Comparison of ENCODE assay signal across 8 mouse cellular contexts in the genomic region with DNA sequence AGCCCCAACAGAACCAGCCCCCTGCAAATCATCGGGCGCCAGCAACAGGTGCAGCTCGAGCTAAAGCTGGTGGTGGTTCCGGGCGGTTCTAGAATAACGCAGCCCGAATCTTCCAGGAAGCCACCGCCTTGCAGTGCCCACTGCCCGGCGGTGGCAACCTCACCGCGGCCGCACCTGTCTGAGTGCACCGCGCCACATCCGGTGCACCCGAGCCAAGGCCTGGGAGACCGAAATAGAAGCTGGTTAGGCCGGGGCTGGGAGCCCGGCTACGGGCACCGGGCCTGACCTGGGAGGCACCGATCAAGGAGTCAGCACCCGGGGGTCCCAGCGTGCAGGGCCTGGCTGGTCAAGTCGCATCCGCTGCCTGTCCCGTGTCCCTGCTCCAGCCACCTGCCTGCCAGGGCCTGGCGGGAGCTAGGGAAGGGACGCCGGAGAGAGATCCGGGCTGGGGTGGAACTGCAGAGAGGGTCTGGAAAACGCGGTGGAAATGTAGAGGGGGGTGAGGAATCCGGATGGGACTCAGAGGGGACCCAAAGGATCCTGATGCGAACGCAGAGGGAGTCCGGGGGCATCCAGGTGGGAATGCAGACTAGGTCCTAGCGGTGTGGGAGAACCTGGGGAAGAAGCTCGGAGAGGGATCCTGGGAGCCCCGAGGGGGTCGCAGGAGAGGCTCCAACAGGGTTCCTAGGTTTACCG. TPM values are rescaled to one million over a fixed set of nuclear protein-coding genes. Genes with fewer than 3 reads are reported as not detected.
DNase-seq lines count a peak whose midpoint lies in the region; ATAC-seq and TF ChIP-seq lines count a peak whose summit lies in the region.

No protein-coding gene starts in this region.

- TF ChIP-seq CTCF in heart, adult 2 months (IDR thresholded peaks at IDR 0.05) = no peak
- no peak for TF ChIP-seq CTCF in olfactory bulb, adult 2 months (IDR thresholded peaks at IDR 0.05; ENCODE audit: insufficient read depth, low read depth, low read length)

- intact Hi-C loops in heart, adult 2 months (cut with DNase I) = no loop called here

- no peaks in the 10 kb centered on the region for H3K27me3 ChIP-seq in heart, adult 2 months (ENCODE audit: control insufficient read depth, insufficient read depth, low read length)
- no peaks in the 10 kb centered on the region for H3K27me3 ChIP-seq in lung, embryonic 16.5 days (ENCODE audit: control insufficient read depth, insufficient read depth, low read depth, low read length)

- H3K4me1 ChIP-seq in heart, adult 2 months (ENCODE audit: control insufficient read depth, insufficient read depth, low read length) = peaks cover 4% of the 10 kb centered on the region; the same call in 1 of the 2 replicates
- H3K4me1 ChIP-seq in lung, embryonic 16.5 days (replicated peaks; ENCODE audit: control insufficient read depth, insufficient read depth, low read length) = peaks cover 19% of the 10 kb centered on the region
- peaks cover 41% of the 10 kb centered on the region for H3K4me1 ChIP-seq in olfactory bulb, adult 2 months (ENCODE audit: control insufficient read depth, insufficient read depth, low read length)

- TF ChIP-seq POLR2A in heart, adult 2 months (IDR thresholded peaks at IDR 0.05; ENCODE audit: insufficient read depth, low read depth, low read length) = no peak
- TF ChIP-seq POLR2A in olfactory bulb, adult 2 months (IDR thresholded peaks at IDR 0.05; ENCODE audit: insufficient read depth, low read depth, low read length) = no peak; the same call in 1 of the 2 replicates

- 5% methylated on average over 43 of the region's 43 CpGs for WGBS in heart, adult 2 months
- 1% methylated on average over 42 of the region's 43 CpGs for WGBS in lung, embryonic 16.5 days
- WGBS in olfactory bulb, adult 2 months = under 1% methylated on average over 43 of the region's 43 CpGs

- peak overlapping the region; percentile 93 for H3K4me2 ChIP-seq in lung, embryonic 16.5 days (ENCODE audit: low read depth, low read length)

- peak overlapping the region; percentile 60 for H3K4me3 ChIP-seq in heart, adult 2 months
- peak overlapping the region; percentile 72 for H3K4me3 ChIP-seq in lung, embryonic 16.5 days (ENCODE audit: low read length)
- H3K4me3 ChIP-seq in olfactory bulb, adult 2 months (ENCODE audit: insufficient read depth, low read depth, low read length) = peak overlapping the region; percentile 89

- peak overlapping the region; percentile 83 for H3K27ac ChIP-seq in heart, adult 2 months
- peak overlapping the region; percentile 38; the same call in 1 of the 2 replicates for H3K27ac ChIP-seq in lung, embryonic 16.5 days (ENCODE audit: low read length)
- H3K27ac ChIP-seq in olfactory bulb, adult 2 months (ENCODE audit: insufficient read depth, low read depth, low read length) = peak overlapping the region; percentile 74

- no peaks in the 10 kb centered on the region for H3K36me3 ChIP-seq in heart, adult 2 months (ENCODE audit: control insufficient read depth, insufficient read depth, low read length)
- no peaks in the 10 kb centered on the region for H3K36me3 ChIP-seq in lung, embryonic 16.5 days (ENCODE audit: control insufficient read depth, insufficient read depth, low read length)

- H3K9ac ChIP-seq in heart, adult 2 months (ENCODE audit: low read depth, low read length) = peak overlapping the region; percentile 88
- H3K9ac ChIP-seq in lung, embryonic 16.5 days (ENCODE audit: low read length) = peak overlapping the region; percentile 76

- TF ChIP-seq EP300 in heart, adult 2 months (IDR thresholded peaks at IDR 0.05; ENCODE audit: insufficient read depth, low read depth, low read length) = no peak

- no peaks in the 10 kb centered on the region for H3K9me3 ChIP-seq in lung, embryonic 16.5 days (ENCODE audit: control insufficient read depth, low read length)

- no peaks in the 10 kb centered on the region for H3K79me2 ChIP-seq in heart, adult 2 months (replicated peaks; ENCODE audit: control insufficient read depth, insufficient read depth, low read length)

- DNase-seq in A20 (ENCODE audit: low read depth, low spot score) = peak; percentile 83
- DNase-seq in Muller cell, postnatal 12 days (ENCODE audit: inconsistent ontology term) = peak; percentile 57
- peak; percentile 70 to 72 for DNase-seq in cerebellum, postnatal 36 days
- DNase-seq in heart, adult 2 months = peak; percentile 67 to 78
- peak; percentile 70 for DNase-seq in kidney, adult 18-20 months
- peak; percentile 31 to 32 for DNase-seq in urinary bladder, postnatal 36 days (ENCODE audit: low spot score in 2 of 2)

- peak; percentile 54 for ATAC-seq in lung, embryonic 16.5 days (ENCODE audit: low read depth)

RNA-seq across cellular contexts. Expression of a gene that starts 0.7 kb away (rescaled TPM):
- total RNA-seq in heart, adult 2 months (2021) = 10 to 100 TPM; 52.2 to 67.6 TPM
- polyA plus RNA-seq in heart, adult 2 months (2012; rRNA removed) = 51.7 and 52.2 TPM in 2 replicates
- polyA plus RNA-seq in lung, embryonic 16.5 days (2015; fragmentation: Nextera tagmentation; extraction: Ambion mirVana) = 9.0 and 9.8 TPM in 2 replicates
- 104 TPM in 1 of 2 replicates, not detected in the other for polyA plus RNA-seq in olfactory bulb, adult 2 months (2012; ENCODE audit: insufficient read depth, insufficient read length, low replicate concordance, missing spikeins)

RNA-seq across cellular contexts. Expression of a gene that starts 53.6 kb away (rescaled TPM):
- total RNA-seq in heart, adult 2 months (2021) = 10 to 100 TPM in 1 of 2 experiments, 1 to 10 TPM in 1; 8.2 to 19.0 TPM
- 19.7 and 24.3 TPM in 2 replicates for polyA plus RNA-seq in heart, adult 2 months (2012; rRNA removed)
- 74.4 and 92.3 TPM in 2 replicates for polyA plus RNA-seq in lung, embryonic 16.5 days (2015; fragmentation: Nextera tagmentation; extraction: Ambion mirVana)
- polyA plus RNA-seq in olfactory bulb, adult 2 months (2012; ENCODE audit: insufficient read depth, insufficient read length, low replicate concordance, missing spikeins) = not detected in 2 replicates

Comparison
In these comparisons a context has a peak if more than half of its experiments do, and no peak if none do; other contexts are left out.
1. Peak in every context shown above with its lines: DNase-seq, ATAC-seq, H3K4me3 ChIP-seq and H3K27ac ChIP-seq.
2. DNase-seq: peak in every context shown above with its lines; median percentile 83 in A20; 72 in heart, adult 2 months; 71 in cerebellum, postnatal 36 days; 70 in kidney, adult 18-20 months; 57 in Muller cell, postnatal 12 days; 32 in urinary bladder, postnatal 36 days.
3. RNA of a gene that starts 53.6 kb away (polyA plus RNA-seq): 74.4 to 92.3 TPM in lung, embryonic 16.5 days and 19.7 to 24.3 TPM in heart, adult 2 months; not detected in olfactory bulb, adult 2 months; every median in the first group is over 10 times any median in the second.